Mouse (Mus musculus) C2C12 (cell line): ENCODE measurements around the gene Gm10306.

Experiments used
- CEBPB ChIP-seq: IDR thresholded peaks from one replicate; pipeline ENCODE4 v1.6.1; 2011; ENCODE audit warnings: low read depth, mild to moderate bottlenecking, control low read depth, moderate library complexity
- CTCF ChIP-seq: IDR thresholded peaks from one replicate; pipeline ENCODE4 v1.5.1; 2011; ENCODE audit not compliant: control insufficient read depth, insufficient read depth, insufficient read length
- FOSL1 ChIP-seq: IDR thresholded peaks from one replicate; pipeline ENCODE4 v1.8.0; 2011; ENCODE audit warnings: mild to moderate bottlenecking, low read length; ENCODE audit not compliant: poor library complexity, insufficient read depth, severe bottlenecking
- MAX ChIP-seq: IDR thresholded peaks from one replicate; pipeline ENCODE4 v1.6.1; 2011; ENCODE audit warnings: mild to moderate bottlenecking, control low read depth
- USF1 ChIP-seq: IDR thresholded peaks from one replicate; pipeline ENCODE4 v1.6.1; 2011; ENCODE audit warnings: low read depth, mild to moderate bottlenecking, control low read depth, moderate library complexity

DNA sequence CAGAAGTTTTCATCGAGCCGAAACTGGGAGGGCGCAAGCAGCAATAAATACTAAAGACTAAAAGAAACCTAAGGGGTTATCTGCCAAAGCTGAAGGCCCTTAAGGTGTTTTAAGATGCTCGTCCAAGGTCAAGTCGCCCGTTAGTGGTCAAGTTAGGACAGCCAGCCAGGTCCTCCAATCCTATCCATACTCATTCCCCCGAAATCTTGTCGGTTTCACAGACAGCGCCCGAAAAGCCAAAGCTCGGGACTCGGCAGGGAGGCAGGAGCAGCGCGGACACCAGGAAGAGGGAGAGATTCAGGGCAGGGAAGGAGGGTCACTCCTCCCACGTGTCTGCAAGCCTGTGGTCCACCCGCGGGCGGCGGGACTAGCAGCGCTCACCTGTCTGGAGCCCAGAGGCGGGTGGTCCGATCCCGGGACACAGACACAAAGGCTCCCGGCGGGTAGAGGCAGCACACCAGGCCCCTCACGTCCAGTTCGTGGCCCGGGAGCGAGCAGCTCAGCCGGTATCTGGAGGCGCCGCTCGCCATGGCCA, 46.2 kb downstream of the Gm10306 start:
- TF ChIP-seq CTCF (no peak), FOSL1 (no peak), CEBPB (no peak), MAX (no peak), USF1 (no peak)
